Mouse (Mus musculus) thymus, postnatal 0 days (tissue): ENCODE data around the gene Bicd2. TPM values are rescaled to one million over a fixed set of nuclear protein-coding genes. Genes with fewer than 3 reads are reported as not detected.
"Not testable (repeated sequence)": the region's sequence is repeated elsewhere in the genome, so short reads cannot be mapped to it uniquely, and the experiment has no call there.

Source experiments
- DNase-seq: peaks from one replicate; pipeline ENCODE4 v3.0.0-alpha.2; 2015; ENCODE audit warnings: low spot score
- polyA plus RNA-seq: library from polyadenylated mRNA; unstranded; fragments of >200 nt; fragmentation: Nextera tagmentation; extraction: Ambion mirVana; gene quantifications from 2 replicates; pipeline ENCODE4 v1.2.1, GENCODE M21; 2015

Gene Bicd2
- polyA plus RNA-seq, 1 experiment from 2014 or later: 25.4 TPM

DNA sequence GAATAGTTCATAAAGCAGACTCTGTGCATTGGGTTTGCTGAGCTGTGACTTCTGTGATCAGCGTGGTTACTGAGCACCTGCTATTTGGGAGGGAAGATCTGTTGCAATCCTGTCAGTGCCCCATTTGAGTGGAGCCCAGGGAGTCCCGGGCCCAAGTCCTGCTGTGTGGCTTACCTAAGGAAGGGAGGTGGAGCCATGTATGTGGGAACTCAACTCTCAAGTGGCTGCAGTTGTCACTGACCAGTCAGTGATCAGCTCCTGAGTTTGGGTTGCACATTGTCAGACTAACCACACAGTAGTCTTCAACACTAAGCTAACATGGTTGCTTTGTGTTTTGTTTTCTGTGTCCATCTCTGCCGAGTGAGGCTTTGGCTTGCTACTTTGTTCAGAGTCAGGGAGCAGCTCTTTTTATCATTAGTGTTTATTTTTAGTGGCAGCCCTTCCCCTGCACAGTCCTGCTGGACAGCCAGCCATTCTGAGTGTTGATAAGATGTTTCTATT, 19.6 kb downstream of the Bicd2 start:
- no peak for DNase-seq

DNA sequence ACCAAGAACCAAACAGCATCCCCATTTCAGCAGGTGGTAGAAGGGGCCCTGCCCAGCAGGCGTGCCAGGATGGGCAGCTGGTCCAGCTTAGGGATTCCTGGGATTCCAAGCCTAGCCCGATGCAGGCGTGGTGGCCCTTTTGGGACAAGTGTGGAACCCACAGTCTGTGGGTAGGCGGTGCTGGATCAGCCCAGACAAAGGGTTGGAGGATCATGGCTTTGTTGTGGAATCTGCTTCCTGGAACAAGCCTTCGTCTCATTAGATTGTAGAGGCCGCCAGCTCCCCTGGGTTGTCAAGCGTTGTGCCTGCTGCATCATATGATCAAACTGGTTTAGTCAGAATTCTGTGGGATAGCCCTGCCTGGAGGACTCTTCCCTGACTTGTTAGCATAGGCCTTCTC, 21.0 kb downstream of the Bicd2 start:
- DNase-seq: no peak

DNA sequence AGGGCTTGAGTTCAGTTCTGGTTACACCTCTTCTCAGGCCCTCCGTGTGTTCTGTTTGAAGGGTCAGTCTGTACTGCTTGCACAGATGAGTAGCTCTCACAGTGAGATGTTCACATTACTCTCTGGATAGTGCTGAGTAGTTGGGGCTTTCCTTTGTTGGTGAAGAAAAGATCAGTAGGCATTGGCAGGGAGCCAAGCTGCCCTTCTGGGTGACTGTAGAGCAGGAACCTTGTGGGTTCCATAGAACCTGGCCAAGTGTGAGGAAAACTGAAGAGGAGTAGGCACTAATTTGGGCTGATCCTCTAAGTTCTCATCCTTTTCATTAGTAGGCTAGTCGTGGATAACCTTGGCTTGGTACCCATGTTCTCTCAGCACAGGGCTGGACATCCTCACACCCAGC, 21.4 kb downstream of the Bicd2 start:
- DNase-seq: no peak

DNA sequence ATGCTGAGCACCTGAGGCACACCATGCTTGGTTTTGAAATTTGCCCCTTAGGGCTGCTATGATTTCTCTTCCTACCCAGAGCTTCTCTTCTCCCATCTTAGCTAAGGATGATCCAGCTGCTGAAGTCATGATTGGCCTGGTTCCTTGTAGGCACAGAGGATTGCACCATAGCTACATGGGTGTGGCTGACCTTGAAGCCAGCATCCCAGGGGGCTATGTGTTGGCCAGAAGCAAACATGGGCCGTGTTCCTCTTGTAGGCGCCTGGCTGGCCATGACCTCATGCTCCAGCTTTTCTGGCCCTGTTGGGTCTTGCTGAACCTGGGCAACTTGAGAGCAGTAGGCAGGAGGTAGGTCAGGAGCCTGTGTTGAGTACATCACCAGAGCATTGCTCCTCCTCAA, 23.3 kb downstream of the Bicd2 start:
- no peak for DNase-seq

DNA sequence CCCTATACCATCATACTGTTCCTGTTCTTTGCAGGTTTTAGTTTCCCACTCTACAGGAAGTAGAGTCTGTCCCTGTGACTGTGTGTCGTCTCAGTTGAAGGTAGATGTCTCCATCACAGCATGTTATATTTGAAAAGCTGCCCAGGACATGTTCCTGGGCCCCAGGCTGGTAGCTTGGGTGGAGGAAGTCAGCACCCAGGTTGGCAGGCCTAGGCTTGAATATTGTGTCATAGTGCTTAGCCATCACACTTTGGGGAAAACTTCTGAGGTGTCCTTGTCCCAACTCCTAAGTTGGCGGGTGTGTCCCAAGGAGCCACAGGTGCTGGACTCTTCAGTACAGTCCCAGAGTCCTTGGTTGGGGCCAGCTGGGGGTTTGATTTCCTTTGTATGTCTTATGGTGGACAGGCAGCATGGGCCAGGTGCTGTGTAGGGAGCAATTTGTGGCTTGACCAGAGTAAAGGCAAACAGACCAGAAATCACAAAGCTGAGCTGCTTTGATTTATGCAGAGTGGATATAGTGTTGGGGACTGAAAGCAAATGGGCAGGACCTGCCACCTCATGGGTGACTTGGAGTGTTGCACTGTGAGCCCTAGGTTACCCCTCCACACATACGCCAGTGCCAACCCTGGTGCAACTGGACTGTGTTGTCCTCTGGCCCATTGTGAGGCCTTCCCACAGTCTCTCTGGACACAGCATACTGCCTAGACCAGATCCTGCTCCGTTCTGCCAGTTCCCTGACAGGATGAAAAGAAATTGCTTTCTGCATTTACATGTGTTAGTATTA, 26.5 kb downstream of the Bicd2 start:
- no peak for DNase-seq

DNA sequence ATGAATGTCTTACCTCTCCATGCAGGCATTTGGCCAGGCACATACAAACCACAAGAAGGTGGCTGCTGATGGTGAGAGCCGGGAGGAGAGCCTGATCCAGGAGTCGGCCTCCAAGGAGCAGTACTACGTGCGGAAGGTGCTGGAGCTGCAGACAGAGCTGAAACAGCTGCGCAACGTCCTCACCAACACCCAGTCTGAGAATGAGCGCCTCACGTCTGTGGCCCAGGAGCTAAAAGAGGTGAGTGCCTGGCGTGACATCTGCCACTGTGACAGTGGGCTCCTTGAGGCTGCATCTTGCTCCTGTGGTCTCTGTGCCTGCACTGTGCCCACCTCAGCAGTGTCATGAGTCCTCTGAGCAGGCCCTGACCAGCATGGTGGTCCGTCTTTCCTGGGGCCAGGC, 28.0 kb downstream of the Bicd2 start:
- no peak for DNase-seq

DNA sequence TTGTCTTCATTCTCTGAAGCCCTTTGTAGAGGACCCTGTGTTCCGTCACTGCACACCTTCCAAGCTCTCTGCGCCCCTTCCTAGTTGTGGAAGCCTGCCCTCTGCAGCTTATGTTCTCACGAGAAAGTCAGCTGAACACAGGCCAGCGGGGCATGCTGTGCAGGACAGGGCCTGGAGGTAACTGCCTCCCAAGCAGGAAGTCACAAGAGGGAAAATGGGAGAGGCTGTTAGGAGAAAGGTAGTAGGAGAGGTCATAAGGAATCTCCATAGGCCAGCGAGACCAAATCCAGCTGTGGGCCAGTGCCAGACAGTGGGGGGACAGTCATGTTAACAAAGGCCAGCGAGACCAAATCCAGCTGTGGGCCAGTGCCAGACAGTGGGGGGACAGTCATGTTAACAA, 28.8 kb downstream of the Bicd2 start:
- DNase-seq: not testable (repeated sequence)

DNA sequence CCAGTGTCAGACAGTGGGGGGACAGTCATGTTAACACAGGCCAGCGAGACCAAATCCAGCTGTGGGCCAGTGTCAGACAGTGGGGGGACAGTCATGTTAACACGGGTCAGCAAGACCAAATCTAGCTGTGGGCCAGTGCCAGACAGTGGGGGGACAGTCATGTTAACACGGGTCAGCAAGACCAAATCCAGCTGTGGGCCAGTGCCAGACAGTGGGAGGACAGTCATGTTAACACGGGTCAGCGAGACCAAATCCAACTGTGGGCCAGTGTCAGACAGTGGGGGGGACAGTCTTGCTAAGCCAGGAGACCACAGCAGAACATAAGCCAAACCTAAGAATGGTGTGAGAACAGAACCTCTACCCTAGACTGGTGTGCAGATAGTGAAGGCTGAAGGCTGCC, 29.5 kb downstream of the Bicd2 start:
- not testable (repeated sequence) for DNase-seq

DNA sequence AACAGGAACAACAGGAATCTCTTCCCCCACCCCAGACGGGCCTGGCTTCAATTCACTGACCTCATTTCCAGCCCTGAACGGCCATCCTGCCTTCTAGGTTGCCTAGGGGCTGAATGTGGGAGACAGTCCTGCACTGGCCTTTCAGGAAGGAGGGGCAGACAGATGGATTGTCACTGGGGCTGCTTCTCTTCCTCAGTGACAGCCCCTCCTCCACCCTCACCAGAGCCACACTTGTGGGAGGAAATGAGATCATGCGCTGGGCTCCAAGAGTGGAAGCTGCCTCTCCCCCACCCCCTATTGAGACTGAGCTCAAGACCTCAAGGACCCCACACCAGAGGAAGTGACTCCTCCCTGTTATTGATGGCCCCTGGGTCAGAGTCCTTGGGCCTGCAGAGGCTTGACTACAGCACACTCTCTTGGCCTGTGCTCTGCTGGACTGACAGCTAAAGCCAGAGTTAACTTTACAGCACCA, 30.1 kb downstream of the Bicd2 start:
- DNase-seq: peak; percentile 80

DNA sequence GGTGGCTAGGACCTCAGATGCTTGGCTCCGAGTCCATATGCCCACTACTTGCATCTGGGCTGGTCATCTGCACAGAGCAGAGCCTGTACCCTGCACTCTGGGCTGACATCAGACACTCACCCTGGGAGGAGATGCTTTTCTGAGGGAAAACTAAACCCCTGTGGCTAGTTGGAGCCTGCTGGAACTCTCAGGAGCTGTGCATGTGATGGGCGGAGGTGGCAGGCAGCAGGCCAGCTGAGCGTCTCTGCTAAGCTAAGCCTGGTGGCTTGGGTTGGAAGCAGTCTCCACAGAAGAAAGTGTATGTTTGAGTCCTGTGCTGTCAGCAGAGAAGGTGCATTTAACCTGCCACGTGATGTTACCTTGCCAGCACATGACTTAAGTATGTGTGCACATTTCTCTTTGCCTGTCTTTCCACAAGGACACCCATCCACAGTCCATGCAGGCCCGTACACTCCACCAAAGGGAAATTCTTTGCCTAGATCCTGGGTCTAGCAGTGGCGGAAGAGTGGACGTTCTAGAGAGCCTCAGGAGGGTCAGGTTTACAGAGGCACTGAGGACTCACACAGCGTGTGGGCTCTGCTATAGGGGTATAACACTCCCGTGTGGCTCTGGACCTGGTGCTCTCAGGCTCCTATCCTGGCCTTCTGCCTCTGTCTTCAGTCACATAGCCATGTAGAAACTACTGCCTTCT, 31.1 kb downstream of the Bicd2 start:
- DNase-seq: no peak

DNA sequence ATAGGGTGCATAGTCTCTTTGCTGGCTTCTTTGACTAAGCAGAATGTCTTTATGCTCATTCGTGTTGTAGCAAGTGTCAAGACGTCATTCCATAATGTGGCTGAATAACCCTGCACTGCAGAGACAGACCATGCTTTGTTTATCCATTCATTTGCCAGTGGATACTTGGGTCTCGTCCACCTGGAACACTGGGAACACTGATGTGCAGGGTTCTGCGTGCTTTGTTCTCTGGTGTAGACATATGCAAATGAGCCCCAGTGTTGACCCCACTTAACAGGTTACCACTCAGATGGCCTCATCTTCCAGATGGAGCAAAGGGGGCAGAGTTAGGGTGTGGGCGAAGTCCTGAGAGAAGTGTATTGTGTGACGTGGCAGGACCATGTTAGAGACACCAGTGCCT, 32.9 kb downstream of the Bicd2 start:
- DNase-seq: no peak

DNA sequence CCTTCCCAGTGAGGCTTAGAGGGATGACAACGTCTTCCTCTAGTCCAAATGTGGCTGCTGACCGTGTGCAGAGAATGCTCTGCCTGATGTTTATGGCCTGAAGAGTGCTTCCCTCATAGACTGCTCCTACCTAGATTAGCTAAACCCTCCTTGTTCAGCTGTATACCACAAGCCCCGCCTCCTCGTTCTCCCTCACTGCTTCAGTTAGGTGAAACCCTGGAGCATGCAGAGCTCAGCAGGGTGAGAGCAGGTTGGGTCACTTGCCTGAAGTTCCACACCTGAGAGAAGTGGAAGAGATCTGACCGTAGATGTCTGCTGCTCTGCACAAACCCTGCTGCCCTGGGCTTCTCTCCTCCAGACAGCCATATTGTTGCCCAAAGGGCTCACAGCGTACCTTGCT, 33.3 kb downstream of the Bicd2 start:
- no peak for DNase-seq

DNA sequence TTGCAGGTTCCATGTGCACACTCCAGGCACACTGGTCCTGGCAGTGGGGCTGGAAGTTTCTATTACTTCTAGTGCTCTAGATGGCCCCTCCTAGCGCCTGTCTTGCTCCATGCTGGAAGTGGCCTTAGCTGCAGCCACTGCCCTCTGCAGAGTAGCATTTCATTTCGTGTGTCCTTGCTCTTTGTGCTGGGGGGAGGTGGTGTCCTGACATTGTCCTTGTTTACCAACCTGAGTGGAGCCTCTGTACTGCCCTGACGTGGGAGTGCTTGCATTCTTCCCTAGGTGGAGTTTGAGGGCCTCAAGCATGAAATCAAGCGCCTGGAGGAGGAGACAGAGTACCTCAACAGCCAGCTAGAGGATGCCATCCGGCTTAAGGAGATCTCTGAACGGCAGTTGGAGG, 36.2 kb downstream of the Bicd2 start:
- no peak for DNase-seq

DNA sequence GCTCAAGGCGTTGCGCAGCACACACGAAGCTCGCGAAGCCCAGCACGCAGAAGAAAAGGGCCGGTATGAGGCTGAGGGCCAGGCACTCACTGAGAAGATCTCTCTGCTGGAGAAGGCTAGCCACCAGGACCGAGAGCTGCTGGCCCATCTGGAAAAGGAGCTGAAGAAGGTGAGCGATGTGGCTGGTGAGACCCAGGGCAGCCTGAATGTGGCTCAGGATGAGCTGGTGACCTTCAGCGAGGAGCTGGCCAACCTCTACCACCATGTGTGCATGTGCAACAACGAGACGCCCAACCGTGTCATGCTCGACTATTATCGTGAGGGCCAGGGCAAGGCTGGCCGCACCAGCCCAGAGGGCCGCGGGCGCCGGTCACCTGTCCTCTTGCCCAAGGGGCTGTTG, 37.9 kb downstream of the Bicd2 start:
- DNase-seq: no peak

DNA sequence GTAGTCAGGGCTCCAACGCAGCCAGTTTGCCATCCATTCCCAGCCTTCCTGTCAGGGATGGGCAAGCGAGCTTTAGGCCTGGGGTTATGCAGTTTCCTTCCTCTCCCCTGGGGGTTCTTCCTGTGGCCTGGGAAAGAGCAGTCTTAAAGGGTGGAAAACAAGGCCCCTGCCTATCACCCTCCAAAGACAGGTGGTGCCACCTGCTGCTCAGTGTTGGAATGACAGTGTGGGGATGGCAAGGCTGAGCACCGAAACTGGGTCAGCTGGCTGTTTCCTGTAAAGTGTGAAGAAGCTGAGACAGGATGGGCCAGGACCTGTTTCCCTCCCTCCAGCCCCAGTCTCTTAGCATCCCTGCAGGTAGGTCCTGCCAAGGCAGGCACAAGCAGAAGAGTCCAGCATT, 39.8 kb downstream of the Bicd2 start:
- peak; percentile 91 for DNase-seq

DNA sequence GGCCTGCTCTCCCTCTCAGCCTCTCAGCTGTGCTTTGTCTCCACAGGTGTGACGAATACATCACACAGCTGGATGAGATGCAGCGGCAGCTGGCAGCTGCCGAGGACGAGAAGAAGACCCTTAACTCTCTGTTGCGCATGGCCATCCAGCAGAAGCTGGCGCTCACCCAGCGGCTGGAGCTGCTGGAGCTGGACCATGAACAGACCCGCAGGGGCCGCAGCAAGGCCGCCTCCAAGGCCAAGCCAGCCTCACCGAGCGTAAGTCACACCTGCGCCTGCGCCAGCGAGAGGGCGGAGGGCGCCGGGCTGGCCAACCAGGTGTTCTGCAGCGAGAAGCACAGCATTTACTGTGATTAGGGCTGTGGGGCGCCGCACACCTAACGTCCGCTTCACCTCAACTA, 41.6 kb downstream of the Bicd2 start:
- no peak for DNase-seq

DNA sequence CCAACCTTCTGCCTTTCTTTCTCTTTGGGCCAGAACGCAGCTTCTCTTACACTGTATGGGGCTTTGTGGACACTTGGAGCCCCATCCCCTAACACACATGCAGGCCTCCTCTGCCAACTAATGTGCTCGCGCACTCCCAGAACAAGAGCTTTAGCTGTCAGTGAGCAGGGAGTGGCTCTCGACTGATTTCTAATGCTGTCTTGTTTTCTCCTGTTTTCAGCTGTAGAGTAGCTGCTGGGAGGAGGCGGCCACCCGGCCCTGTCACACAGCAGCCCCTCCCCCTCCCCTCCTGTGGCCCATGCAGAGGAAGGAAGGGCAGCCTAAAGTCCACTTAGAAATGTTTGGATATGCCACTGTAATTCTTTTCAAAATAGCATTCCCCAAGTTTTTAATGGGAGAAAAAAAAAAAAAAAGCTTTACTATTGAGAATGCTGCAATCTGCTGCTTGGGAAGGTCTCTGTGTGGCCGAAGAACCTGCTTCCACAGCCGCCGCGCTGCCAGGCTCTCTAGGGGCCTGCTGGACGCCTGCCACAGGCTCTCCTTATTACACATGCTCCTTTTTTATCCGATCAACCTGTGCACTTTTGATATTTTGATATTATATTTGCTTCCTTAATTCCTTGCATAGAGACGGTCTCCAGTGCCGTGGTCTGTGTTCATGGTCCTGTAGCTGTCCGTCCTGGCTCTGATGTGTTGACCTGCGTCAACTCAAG, 43.5 kb downstream of the Bicd2 start:
- no peak for DNase-seq

DNA sequence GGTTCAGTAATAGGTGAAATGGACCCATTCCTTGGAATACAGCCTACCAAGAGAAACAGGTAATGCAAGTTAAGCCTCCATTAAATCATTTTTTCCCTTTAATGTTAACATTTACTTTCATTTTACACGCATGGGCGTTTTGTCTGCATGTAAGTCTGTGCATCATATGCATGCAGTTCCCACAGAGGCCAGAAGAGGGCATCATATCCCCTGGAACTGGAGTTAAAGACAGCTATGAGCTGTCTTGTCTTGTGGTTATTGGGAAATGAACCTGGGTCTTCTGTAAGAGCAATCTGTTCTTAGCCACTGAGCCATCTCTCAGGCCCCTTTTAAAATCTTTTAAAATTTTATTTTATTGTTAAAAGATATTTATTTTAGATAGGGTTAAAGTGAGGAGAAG, 50.0 kb downstream of the Bicd2 start:
- DNase-seq: peak; percentile 12

DNA sequence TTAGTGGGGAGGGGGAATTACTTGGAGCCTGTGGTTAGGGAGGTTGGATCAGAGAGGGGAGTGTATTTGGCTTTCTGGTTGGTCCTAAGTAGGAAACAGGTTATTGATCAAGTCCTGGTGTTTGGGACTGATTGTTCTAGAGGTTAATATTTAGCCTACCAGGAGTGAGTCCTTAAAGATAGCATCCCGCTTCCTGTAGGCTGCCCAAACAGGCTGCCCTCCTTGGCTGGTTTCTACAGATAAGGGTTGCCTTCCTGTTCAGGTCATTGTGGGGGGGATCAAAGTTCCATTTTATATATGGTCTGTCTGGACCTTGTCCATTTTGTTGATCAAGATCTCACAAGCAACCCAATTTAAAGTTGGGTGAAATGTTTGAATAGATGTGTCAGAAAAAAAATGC, 52.2 kb downstream of the Bicd2 start:
- no peak for DNase-seq

DNA sequence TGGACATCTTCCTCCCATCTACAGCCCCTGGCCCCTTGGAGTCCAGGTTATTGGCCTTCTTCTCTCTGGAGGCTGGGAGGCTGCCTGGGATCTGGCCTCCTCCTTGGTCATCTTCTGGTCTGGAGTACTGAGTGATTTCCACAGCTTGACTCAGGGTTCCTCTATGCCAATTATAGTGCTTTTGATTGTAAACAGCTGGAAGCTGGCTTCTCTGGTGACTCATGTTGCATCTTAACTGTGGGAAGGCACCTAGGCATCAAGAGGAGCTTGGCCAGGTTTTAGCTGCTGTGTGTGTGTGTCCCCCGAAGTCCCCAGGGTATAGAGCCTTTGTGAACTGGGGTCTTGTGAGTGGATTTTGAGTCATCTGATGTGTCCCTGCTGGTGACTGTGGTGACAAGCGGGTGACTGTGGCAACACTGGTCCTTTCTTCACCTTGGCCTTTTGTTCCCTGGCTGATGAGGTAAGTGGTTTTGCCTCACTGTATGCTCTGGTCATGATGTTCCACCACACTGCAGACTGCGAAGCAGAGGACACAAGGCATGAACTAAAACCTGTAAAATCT, 53.6 kb downstream of the Bicd2 start:
- no peak for DNase-seq

DNA sequence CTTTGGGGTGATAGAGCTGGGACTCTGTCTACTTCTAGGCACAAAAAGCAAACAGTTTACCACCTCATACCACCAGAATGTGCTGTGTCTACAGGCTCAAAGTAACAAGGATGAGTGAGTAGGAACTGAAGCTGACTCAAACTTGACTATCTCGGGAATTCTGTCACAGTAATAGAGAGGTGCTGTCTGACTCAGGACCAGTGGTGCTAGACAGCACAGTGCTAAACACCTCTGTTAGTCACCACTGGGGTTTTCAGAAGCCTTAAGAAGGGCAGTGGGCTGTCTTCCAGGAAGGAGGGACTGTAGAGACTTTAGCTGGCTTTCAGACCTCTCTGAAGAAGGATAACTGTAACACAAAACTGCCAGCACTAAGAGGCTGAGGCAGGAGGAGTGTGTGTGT, 55.4 kb downstream of the Bicd2 start:
- DNase-seq: no peak

DNA sequence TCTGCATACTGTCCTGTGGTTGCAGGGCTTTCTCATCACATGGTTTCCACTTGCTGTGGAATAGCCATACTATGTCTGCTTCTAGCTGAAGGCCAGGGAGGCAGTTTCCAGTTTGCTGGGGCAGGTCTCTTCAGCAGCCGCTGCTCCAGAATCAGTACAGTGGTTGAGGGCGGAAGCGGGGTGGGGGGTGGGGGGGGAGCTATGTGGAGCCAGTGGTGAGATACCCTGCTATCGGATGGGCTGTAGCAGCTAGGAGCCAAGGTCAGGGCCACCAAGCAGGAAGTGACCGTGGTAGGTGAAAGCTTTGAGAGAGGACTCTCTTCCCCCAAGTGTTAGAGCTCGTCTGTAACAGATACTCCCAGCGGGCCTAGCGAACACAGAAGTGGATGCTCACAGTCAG, 56.8 kb downstream of the Bicd2 start:
- DNase-seq: no peak
